Mouse (Mus musculus) ES-E14 (cell line): ENCODE data around the gene Lrrc4.

ENCODE experiments used
- HCFC1 ChIP-seq: IDR thresholded peaks from 2 replicates; pipeline ENCODE4 v1.6.1; 2012; ENCODE audit warnings: low read length, inconsistent platforms, borderline replicate concordance; ENCODE audit not compliant: insufficient read depth
- MAFK ChIP-seq: IDR thresholded peaks from 2 replicates; pipeline ENCODE4 v1.6.1; 2014; ENCODE audit warnings: mild to moderate bottlenecking, low read depth, low read length, inconsistent platforms; ENCODE audit not compliant: insufficient read depth
- ZC3H11A ChIP-seq: IDR thresholded peaks from 2 replicates; pipeline ENCODE4 v1.6.1; 2012; ENCODE audit warnings: low read depth, mild to moderate bottlenecking, inconsistent platforms, low read length, borderline replicate concordance
- ZNF384 ChIP-seq: IDR thresholded peaks from 2 replicates; pipeline ENCODE4 v1.6.1; 2012; ENCODE audit warnings: low read depth, low read length, inconsistent platforms

DNA sequence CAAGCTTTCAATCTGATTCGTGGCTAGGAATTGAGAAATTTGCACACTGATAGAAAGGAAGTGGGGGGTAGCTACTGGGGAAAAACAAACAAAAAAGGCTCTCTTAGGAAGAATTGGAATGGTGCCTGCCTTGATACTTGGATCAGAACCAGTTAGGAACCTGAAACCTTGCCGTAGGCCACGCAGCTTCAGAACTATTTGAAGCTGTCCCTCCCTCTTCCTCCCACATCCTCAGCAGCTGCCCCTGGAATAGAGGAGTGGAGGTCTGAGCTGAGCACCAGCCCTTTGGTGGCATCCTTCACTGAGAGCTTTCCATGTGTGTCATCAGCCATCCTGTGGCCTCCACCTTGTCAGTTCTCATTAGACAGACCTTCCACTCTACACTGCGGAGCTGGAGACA is 14.1 kb upstream of the Lrrc4 start:
- TF ChIP-seq HCFC1: no peak
- TF ChIP-seq MAFK: no peak
- no peak for TF ChIP-seq ZC3H11A
- TF ChIP-seq ZNF384: no peak
